Mouse (Mus musculus) cerebellum, postnatal 4 days (tissue): Measurements from ENCODE around the gene Cacng4.

Experiments used
- DNase-seq, 2 experiments: peaks; one replicate each; pipeline ENCODE4 v3.0.0; 2022; ENCODE audit warnings: low spot score in 2 of 2, mixed read lengths in 1 of 2

Gene Cacng4

DNA sequence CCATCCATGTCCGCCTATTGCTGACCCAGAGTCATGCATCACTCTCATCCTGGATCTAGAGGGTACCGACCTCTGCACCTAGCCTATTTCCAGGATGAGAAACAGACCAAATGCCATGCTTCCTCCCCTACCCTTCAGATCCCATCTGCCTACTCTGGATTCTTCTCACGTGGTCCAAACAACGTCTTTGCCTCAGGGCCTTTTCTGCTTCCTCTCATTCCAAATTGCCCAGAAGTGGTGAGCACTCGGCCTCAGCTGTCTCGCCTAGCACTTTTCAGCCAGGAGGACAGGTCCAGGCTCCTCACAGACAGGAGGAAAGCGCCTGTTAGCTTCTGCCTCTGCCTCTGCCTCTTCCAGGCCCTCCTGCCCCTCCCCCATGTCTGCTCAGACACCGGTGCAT lies 21.0 kb downstream of the Cacng4 start:
- no peak for DNase-seq

DNA sequence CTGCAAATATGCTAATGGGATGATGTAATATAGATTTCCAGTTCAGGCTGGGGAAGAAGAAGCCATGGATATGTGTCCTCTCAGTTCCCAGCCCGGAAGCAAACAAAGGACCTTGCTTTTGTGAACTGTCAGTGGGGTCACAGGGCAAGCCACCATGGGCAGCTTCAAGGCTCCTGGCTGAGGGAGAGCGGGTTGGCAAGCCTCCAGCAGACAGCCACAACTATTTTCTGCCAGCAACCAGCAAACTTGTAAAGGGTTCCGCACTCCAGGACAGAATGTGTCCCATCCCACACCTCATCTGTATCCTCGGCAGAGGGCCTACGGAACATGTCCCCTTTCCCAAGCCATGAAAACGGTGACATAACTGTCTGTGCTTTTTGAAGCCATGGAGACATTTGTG lies 22.4 kb downstream of the Cacng4 start:
- no peak for DNase-seq

DNA sequence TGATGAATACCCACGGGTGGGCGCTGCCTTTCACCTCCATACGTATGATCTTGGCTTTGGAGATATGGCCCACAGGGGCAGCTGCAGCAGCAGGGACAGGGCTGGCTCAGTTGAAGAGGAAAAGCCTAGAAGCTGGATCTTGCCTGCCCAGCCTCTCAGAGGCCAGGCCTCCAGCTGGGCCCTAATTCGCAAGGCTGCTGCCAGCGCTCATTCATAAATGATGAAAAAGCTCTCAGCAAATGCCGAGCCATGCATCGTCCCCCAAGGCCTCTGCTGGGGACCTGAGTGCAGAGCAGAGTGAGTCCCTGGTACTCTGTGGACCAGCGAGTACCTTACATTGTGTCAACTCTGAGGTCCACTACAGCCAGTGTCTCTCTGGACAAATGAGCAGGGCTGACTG lies 26.0 kb downstream of the Cacng4 start:
- DNase-seq: no peak

DNA sequence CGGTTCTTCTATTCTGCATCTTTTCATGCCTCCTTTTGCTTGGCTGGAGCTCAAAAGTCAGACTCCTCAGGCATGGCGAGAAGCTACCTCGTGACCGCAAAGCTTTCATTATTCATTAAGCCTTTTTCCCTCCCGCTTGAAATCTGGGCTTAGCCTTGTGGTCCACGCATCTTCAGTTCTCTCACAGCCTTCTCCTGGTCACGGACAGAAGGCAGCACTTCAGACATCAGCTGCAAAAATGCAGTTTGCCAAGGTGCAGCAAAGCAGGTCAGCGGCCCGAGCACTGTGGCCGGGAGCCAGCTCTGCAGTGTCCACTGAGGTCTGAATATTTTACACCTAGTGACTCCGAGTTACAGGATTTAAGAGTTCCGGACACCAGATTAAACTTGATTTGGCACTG lies 27.4 kb downstream of the Cacng4 start:
- DNase-seq: no peak

DNA sequence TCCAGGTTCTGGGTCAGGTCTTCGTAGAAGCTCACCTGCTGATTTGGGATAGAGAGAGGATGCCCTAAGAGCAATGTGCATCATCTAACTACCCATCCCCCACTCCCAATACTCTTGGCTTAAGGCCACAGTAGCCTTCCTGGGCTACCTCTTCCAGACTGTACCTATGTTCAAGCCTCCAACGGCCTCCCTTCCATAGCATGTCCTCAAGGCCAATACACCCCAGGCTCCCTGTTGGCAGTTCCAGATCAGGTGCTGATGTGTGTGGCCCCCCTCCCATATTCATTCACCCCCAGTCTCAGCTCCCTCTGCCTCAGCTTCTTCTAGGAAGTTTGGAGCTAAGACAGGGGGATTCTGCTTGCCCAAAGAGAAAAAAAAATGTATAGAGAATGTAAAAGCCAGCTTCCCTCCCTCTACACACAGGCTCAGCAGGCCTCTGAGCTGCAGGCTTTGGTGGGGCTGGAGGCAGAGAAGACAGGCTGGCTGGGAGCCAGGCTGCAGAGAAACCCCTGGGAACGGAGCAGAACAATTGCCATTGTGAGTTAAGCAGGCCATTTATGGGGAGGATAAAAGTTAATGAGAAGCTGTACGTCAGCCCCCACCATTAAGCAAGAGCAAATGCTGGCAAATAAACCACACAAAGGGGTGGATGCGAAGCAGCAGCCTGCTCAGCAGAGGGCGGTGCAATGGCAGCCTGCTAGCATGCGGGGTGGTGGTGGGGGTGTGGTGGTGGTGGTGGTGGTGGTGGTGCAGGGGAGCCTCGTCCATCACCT lies 31.5 kb downstream of the Cacng4 start:
- peak in 1 of 2 experiments; percentile 46 for DNase-seq

DNA sequence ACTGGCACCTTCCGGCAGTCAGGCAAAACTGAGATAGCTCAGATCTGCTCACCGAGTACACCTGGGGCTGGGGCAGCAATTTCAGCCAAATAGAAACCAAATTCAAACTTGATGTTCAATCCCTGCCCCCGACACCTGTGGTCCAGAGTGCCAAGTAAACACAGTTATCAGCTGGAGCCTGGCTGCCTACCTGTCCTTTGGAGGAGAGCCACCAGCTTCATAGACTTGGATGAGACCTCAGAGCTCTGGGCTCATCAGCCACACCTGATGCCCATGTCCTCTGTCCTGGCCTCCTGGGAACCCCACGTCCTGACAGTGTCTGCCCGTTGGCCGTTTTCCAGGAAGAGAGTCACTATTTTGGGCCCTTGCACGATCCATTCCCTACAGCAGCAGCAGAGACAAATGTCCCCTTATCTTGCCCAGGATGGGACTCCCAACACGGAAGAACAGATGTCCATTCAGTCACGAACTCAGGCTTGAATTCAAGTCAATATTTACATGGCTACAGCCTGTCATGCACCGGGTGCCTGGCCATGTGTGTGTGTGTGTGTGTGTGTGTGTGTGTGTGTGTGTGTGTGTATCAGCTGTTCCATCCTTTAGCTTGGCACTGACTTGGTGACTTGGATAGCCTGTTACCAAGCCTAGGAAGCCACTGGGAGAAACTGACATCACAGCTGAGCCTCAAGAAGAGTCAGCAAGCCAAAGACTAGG lies 32.4 kb downstream of the Cacng4 start:
- DNase-seq: no peak

DNA sequence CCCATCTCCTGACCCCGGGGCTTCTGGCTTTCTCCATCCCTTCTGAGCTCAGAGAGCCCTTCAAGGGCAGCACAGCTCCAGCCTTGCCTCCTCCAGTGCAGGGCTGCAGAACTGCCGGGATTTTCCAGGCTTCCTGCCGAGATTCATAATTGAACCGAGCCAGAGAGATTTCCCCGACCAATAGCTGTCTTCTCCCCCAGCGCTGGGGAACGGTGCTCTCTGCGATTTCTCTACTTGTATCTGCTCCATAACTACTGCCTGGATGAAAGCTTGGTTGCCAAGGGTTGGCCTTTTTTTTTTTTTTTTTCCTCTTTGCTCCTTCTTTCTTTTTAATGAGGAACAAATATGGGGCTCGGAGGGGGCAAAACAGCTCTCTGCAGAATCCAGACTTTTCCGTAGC lies 34.4 kb downstream of the Cacng4 start:
- DNase-seq: peak in 1 of 2 experiments; percentile 16

DNA sequence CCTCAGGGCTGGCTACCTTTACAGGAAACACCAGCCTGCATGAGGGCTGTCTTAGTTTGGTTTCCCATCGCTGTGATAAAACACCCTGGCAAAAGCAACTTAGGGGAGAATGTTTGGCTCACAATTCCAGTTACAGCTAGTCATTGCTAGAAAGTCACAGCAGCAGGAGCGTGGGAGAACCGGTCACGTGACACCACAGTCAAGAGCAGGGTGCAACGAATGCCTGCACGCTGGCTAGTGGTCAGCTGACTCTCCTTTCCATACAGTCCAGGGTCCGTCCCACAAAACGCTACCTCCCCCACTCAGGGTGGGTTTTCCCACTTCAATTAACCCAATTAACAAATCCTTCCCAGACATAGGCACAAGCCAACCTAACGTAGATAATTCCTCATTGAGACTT lies 34.8 kb downstream of the Cacng4 start:
- DNase-seq: no peak

DNA sequence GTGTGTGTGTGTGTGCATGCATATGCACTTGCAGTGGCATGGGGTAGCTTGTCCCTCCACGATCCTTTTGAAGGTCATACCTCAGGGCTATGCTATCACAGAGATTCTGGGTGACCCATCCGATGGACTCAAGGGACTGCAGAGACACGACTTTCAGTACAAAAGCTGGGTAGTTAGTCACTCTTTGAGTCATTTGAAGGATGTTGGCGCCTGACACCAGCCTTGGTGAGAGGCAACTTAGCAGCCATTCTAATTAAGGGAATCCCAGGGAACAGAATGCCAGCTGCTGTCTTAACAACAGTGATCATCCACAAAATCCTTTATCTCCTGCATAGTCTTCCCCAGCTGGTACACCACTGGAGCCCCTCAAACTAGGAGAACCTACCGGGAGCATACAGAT lies 45.2 kb downstream of the Cacng4 start:
- no peak for DNase-seq

DNA sequence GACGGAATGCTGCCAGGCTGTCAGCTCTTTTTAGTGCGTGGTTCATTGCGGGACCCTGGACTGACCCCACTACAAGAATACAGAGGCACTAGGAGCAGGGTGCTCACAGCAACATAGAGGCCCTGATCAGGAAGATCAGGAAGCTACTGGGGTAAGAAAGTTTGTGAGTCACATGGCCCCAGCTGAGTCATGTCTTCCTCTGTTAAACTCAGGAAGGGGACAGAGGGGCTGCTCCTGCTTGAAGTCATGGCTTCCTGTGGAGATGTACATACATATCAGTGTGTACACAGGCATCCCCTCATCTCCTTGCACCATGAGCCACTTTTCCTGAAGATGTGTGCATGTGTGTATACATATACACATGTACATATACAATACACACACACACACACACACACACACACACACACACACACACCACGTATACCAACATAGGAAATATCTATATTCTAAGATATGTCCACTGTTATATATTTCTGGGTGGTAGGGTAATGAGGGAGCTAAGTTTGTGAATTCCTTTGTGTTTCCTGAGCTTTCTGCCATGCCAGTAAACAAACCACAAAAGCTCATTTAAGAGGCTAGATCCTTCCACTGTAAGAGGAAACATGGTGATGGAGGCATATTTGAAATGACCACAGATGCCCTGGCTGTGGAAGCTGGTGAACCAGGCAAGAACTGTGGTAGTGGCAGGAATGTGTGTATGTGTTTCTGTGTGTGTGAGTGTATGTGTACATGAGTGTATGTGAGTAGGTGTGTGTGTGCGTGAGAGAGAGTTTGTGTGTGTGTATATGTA lies 45.9 kb downstream of the Cacng4 start:
- no peak for DNase-seq

DNA sequence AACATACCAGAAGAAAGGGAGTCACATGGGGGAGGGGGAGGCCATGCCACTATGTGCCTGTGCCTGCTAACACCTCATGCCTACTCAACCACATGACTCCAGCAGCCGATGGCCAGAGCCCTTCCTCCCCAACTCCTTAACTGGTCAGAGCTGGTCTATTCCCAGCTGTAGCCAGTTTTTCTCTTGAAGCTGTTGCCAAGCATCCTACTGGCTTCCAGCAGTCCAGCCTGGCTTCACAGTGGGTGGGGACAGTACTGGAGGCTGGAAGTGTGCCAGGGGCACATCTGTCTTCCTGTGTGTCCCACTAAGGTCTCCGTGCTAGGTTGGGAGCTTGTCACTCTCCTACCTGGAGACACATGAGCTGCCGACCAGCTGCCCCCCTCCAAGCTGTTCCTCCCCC lies 51.3 kb downstream of the Cacng4 start:
- peak in 1 of 2 experiments; percentile 43 for DNase-seq

DNA sequence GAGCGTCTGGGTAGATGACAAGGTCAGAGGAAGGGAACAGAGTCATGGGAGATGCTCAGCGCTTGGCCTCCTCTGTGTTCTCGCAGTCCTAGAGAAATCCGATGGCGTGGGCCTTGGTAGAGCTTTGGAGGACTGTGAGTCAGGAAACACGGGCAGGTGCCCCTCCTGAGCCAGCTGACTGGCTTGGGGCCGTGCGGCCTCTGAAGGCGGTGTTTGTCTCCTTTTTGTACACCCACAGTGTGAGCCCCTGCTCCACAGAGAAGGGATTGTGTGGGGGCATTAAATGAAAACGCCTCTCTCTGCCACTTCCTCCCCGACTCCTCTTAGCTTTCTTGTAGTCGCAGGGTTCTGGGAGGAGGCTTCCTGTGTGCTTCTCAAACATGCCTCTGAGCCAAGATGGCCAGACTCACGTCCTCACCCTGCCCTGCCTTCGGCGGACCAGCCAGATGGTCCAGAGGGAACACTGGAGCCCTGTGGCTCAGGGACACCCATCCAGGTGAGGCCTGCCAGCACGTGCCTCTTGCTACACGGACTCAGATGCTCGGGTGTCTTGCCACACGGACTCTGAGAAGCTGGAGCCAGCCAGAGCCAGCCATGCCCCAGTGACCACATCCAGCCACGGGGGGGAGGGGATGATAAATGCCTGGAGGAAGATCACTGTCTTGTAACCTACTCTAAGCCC lies 55.8 kb downstream of the Cacng4 start:
- no peak for DNase-seq

DNA sequence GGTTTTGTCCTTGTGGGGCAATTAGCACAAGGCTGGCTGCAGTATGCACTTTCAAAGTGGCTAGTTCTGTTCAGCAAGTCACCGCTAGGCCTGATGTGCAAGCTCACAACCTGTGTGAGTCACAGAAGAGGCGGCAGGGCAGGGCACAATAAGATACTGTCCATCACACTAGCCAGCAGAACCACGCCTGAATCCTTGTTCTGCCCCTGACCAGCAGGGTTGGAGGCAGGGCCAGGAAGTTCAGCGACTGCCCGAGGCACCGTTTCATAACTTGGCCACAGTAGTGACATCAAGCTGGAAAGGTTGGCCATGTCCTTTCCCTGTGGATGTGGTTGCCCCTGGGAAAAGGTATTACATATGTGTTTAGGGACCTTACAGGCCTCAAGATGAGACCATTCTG lies 56.5 kb downstream of the Cacng4 start:
- no peak for DNase-seq

DNA sequence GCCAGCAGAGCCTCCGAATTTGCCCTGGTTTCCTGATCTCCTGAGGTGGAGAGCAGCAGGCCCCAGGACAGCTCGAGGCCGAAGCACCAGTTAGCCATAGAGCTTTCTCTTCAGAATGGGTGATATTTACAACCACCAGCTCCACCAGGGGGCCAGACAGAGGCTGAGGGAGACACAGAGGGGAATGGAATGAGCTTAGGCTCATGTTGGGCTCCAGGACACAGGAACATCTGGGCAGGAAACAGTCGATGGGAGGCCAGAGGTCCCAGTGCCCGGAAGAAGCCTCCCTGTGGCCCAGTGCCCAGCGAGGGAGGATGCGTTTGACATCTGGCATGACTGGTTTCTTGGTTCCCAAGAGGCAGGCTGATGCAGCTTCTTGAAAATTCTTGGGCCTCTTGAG lies 60.2 kb downstream of the Cacng4 start:
- DNase-seq: no peak

DNA sequence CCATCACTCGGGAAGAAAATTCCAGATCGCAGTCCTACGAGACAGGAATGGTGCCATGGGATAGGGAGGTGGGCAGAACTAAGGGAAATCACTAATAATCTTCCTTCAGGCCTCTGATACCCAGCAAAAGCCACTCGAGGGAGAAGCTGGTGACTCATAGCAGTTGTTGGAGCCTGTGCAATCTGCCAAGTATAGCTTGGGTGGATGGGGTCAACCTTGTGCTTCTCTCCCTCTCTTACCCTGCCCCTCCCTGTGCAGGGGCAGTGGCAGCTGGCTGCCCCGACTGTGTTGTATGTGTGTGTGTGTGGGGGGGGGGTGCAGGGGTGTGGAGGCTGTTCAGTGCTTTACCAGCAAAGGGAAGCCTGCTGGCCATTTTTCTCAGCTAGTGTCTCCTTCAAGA lies 62.9 kb downstream of the Cacng4 start:
- no peak for DNase-seq

DNA sequence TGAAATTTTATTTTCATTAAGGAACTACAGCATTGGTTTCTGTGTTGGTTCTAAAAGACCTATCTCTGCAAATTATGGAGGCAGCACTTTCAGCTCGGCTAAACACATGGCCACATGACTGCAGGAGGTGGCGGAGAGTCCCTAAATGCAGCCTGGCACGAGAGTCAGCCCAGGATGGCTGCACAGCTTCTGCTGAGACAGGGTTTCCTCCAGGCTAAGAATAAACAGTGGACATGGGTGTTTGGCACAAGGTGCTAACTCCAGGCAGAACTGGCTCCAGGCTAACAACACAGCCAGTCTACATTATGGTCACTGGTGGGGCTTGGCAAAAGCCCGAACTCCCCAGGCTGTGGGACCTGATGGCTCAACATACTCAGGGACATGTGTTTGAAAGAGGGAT lies 63.4 kb downstream of the Cacng4 start:
- peak in 1 of 2 experiments; percentile 18 for DNase-seq

DNA sequence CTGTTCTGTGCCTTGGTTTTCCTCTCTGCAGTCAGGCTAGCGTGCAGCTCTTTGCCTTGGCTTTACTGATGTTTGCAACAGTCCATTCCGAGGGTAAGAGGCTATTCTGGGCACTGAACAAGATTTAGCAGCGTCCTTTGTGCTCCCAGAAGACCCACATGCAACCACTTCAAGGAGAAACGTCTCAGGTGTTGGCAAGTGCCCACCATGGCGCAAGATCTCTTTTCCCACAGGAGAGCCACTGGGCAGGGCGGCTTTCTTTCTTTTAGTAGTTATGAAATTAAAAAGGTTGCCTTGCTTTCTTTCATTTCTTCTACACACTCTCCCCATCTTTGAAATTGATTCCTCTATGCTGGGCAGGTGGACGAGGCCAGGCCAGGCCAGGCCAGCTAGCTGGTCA lies 65.2 kb downstream of the Cacng4 start:
- no peak for DNase-seq

DNA sequence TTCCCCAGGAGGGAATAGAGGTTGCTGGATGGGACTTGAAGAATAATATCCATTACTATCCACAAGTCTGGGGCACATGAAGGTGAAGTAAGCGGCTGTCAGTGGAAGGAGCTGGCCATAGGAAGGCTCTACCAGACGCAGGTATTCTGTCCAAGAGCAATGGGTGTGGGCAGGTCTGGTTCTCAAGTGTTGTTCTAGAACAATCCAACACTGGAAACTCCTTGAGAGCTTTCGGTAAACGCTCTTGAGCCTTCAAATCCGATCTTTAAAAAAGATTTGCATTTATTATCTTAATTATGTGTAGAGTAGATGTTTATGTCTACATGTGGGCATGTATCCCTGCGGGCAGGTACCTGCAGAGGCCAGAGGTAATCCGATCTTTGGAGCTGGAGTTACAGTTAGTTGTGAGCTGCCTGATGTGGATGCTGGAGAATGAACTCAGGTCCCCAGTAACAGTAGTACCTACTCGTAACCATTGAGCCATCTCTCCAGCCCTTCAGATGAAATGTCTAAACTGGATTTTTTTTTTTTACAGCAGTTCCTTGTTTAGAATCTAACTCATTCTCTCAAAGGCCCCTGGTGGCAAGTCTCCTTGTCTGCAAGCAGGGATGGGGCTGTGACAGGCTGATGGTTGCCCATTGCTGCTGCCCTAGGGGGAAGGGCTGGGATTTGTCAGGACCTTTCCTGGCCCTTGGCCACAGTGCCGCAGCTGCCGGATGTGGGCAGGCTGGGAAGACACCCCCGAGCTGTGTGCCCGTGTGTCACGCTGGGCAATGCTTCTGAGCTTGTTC lies 66.1 kb downstream of the Cacng4 start:
- DNase-seq: peak in 1 of 2 experiments; percentile 62

DNA sequence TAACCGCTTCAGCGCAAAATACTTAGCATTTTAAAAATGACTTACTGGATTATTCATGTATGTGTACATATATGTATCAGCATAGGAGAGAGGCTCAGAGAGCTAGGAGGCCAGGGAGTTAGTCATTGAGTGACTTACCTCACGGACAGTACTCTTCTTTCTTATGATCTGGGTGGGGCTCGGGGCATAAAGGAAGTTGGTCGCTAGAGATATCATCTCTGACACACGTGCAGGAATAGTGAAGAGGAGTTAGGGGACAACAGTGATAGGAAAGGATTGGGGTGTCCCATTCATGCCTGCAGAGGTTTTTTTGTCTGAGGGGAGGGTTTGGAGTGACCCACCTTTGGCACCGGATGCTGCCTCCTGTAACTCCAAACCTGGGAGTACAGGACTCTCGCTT lies 69.8 kb downstream of the Cacng4 start:
- no peak for DNase-seq

DNA sequence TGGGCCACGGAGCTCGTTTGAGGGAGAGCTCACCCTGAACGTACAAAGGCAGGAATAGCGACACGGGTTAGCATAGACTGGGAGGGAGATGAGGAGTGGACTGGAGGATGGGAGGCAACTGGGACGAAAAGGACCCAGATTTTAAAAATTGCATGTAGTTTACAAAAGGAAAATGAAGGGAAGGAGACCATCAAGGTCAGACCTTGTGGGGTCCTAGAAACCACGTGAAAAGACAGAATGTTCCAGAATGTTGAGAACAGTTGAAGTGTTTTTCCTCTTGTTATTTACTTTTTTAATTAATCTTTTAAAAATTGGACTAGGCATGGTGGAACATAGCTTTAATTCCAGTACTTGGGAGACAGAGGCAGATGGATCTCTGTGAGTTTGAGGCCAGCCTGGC lies 73.3 kb downstream of the Cacng4 start:
- DNase-seq: no peak
